Mouse (Mus musculus): ENCODE results near the gene Stk26.

Gene Stk26

DNA sequence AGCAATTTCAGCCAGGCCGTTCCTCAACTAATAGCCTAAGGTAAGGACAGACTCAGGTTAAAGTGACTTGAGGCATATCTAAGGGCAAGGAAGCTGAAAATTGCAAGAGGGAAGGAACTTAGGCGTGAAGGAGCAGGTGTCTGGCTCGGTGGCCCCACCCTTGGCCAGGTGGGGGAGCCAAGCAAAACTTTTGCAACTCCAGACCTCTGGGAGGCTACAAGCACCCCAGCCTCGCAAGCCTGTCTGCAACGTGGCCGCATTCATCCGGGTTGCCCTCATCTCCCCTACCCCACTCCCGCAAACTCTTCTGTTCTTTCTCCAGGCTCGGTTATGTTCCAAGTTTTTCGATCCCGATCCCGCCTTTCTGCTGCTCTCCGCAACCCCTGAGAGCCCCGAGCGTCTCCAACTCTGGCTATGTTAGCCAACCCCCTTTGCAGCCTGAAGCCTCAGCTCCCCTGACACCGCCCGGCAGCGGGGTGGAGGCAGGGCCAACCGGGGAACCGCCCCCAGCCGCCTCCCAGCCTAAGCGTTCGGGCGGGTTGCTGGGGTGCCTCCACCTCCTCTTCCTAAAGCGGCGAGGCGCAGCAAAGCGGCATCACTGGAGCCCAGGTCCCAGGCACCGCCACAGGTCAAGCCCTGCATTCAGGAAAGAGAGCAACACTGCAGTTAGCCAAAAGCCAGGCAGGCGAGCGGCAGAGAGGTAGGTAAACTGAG lies at the start of gene Stk26:
Stk26 (plus strand) TSS at position 201 of the 714 bp plus-strand sequence.
- peak; percentile 22 to 46 for DNase-seq (ENCODE audit: low spot score in 2 of 2)

DNA sequence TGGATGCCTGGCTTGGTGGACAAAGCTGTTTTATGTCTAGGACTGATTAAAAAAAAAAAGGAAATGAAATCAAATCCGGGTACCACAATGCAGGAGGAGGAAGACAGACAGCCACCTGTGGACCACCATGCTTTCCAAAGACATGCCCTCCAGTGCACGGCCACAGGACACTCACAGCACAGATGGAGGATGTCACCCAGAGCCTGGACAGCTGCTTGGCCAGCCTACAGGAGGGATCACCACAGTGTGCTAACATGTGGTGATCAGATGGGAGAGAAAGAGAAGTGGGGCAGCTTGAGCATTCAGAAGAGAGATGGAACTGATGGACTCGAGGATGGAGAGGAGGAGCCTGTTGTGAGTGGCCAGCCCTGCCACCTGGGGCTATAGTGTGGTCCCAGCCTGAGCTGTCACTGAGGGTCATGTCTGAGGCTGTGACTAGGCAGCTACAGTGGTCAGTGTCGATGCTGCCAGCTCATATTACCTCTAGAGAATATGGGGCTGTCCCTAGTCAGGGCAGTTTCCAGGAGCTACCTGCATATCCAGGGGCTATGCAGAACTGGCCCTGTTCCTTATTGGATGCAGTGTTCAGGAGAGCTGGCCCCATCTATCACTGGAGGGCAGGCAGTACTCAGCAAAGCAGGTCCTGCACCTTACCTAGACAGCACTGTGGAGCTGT lies 47.7 kb upstream of the Stk26 start:
- DNase-seq (ENCODE audit: low spot score in 2 of 2), result no peak

DNA sequence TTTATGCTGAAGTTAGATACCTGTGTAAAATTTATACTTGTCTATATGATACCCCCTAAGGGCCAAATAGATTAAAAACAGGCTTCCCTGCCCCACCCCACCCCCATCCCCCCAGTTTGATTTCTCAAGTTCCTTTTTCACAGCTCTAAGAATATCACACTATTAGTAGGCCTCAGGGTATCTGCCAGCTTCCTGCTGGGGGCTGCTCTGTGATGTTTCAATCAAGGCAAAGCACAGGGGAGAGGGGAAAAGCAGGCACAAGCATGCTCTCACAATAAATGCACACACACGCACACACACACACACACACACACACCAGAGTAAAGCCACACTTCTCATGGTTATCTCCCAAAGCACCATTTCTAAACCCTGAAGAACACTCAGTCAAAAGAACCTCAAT lies 43.0 kb upstream of the Stk26 start:
- no peak for DNase-seq (ENCODE audit: low spot score in 2 of 2)

DNA sequence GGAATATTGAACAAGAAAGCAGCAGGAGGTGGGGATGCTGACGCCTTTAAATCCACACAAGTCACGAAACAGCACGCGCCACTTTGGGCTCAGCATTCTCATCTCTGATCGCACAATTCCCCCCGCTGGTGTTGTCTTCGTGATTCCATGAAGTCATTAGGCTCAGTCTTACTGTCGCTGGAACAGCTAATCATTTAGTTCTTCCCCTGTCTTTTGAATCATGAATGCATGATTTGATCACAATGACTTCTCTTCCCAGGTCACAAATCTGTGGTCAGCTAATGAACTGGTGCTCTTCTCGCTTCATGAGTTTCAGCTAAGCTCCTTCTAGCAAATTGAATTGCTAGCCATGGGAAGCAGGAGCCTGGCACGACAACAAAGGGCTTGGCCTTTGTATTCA lies 42.3 kb upstream of the Stk26 start:
- no peak for DNase-seq (ENCODE audit: low spot score in 2 of 2)

DNA sequence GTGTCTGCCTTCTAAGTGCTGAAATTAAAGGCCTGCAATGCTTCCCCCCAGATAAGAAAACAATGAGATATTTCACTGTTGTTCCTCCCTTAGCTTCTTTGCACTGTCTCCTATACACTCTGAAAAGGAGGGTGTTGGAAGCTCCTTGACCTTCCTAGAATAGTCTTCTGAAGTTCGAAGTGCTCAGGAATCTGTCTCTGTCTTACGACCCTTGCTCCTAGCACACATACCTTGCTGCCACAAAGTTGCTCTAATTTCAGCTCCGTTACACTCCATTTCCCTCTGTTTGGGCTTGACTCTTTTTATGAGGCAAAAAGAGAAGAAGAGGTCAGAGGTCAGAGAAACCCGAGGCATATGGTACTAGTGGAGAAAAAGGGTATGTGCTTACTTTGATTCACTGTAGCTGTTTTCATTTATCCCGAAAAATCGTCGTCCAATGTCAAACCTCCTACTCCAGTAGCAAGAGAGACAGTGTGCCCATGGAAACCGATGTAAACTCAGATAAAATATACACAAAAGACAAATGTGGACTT lies 41.1 kb upstream of the Stk26 start:
- no peak for DNase-seq (ENCODE audit: low spot score in 2 of 2)

DNA sequence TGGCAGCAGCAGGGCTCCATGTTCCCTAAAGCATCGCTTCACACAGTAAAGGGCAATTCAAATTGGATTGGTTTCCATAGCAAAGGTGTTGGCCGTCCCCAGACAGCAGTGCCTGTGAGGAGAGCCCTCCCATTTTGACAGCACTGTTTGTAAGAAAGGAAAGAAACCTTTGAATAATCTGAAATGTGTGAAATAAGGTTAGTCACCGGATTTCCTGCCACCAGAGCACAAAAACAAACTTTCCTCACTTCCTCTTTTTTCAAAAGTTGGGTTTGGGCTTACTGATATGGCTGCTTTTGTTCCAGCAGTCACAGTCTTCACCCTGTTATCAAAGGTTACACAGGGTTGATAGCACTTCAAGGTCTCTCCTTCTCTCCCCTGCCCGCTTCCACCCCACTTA lies 35.2 kb upstream of the Stk26 start:
- DNase-seq (ENCODE audit: low spot score in 2 of 2), result no peak

DNA sequence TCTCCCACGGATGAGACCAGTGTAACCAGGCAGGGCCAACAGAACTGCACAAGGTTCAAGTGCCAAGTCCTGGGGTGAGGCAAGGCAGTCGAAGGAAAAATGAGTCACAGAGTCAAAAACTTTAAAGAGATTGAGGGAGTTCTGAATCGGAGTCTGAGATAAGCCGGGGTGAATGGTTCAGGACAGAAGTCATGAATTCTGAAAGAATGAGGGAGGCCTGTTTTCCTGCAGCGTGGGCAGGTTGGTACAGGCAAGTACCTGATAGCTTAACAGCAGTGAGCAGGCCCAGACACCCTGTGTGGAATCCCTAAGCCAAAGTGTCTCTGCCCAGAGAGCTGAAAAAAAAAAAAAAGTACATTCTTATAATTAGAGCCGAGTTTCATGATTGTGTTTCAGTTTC lies 17.0 kb upstream of the Stk26 start:
- DNase-seq (ENCODE audit: low spot score in 2 of 2), result no peak

DNA sequence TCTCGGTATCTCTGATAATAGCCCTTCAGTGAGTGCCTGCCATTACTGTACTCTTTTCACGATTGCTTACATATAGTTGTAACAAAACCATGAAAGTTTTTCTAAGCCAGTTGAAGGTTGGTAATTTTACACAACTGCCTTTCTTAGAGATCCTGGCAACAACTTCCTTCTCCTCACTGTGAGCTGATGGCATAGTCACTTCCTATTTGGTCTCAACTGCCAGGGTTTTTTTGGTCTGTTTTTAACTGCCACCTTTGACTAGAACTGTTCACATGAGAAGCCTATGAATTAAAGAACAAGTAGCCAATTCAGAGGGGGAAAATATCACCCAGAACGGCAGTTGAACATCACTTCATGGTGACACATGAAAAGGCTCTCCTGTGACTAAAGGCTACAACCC lies 5.3 kb upstream of the Stk26 start:
- no peak for DNase-seq (ENCODE audit: low spot score in 2 of 2)

DNA sequence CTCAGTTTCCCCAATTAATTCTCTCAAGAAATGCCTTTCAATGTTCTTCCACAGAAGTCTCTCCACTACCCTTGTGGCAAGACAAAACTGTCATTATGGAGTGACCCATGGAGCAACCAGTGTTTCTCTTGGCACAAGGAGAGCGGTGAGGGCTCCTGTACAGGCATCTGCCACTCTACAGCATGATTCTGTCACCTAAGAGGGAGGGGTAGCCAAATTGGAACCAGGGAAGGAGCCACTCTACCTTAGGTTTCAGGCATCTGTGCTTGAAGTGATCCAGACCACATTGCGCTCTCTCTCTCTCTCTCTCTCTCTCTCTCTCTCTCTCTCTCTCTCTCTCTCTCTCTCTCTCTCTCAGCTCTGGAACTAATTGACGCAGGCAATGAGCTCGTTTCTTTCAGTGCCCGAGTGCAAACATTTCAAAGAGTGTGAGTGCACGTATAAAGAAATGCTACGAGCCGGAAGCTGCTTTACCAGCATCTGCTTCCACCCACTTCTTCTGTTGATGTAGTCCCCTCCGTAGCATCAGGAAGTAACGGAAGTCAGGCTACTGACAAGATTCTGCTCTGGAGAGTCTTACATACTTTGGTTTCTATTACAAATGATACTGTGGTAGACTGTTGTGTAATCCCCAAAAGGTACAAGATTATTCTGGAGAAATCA lies 4.7 kb upstream of the Stk26 start:
- no peak for DNase-seq (ENCODE audit: low spot score in 2 of 2)

DNA sequence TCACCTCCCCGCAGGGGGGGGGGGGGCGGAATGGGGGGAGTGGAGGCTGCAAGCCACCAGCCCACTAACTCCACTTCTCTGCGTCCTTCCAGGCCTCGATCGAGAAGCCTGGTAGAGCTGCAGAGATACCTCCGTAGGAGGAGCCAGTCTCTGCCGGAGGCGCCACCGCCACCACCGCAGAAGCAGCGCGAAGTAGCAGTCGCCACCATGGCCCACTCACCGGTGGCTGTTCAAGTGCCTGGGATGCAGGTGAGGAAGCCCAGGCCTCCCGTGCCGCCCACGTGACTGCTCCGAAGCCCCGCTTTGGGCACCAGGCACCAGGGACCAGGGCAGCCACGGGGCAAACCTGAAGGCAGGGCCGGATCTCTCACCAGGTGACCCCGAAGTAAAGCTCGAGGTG lies 740 bp downstream of the Stk26 start:
- peak; percentile 19 to 20 for DNase-seq (ENCODE audit: low spot score in 2 of 2)

DNA sequence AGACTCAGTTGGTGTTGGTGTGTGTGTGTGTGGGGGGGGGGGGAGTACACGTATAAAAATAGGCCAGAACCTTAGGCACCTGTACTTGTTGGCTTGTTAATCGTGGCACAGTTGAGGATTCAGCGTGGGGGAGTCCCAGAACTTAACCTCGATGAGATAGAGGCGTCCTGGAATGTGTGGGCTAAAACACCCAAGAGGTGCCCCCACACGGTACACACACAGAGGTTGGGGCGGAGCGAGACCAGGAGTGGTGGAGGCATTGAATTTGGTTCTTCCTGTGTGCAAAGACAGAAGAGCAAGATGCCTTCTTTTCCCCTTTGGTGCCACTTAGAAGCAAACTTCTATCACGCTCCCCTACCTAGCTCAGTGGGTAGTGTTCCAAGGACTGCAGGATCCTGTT lies 1.2 kb downstream of the Stk26 start:
- DNase-seq (ENCODE audit: low spot score in 2 of 2), result no peak

DNA sequence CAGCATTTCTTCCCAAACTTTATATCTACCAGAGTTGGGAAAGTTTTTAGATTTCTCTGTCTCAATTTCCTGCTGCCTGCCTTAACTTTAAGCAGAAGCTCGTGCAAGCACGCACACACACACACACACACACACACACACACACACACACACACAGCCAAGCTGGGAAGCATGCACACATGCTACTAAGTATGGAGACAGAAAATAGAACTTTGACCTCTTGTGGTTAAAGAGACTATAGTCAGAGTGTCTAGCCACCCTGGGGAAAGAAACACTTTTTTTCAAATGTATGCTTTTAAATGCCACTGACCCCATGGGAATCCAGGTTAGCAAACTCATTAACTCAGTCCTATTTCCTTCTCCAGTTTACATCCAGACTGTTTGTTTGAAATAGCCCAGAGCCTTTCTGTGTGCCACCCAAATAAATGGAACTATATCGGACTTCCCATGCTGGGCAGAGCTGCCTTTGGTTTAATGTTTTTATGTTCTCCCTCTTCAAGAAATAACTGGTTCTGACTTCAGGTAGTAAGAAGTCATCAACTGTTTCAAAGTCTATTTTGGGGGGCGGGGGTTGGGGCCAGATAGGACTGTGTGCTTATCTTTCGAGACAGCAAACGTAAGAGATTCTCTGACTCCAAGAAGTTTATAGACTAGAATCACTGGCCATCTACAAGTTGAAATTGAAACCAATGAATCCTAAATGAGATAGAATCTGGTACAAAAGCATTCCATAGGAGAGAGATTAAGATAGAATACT lies 9.8 kb downstream of the Stk26 start:
- no peak for DNase-seq (ENCODE audit: low spot score in 2 of 2)

DNA sequence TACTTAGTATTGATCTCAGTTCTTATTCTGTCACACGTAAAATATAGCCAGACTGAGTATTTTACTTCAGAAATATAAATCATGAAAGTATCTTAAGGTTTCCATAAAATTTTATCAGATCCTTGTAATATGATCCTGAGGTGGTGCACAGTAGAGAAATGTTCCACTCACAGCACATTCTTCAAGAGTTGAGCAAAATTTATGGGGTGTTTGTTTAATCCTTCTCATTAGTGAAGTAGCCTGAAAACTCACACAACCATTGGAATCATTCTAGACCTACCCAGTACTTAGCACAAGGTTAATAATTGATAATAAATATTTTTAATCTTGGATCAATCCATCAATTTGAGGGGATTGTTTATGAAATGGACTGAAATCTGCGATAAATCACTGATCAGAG lies 22.9 kb downstream of the Stk26 start:
- DNase-seq (ENCODE audit: low spot score in 2 of 2), result no peak

DNA sequence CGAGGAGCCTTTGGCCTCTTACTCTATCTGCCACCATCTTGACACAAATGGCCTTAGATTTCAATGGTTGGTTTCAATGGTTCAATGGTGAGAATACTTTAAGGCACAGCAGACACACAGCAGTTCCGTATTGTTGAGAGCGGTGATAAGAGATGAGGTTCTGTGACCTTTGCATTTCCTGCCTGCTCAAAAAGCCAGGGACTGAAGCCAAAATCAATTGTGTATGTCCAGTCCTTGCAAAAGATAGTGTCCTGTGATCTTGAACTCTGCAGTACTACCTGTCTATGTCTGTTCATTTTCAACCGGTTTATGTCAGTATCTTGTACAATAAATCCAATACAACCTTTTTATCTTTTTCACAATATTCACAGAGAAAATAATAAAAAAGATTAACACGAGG lies 23.9 kb downstream of the Stk26 start:
- DNase-seq (ENCODE audit: low spot score in 2 of 2), result no peak

DNA sequence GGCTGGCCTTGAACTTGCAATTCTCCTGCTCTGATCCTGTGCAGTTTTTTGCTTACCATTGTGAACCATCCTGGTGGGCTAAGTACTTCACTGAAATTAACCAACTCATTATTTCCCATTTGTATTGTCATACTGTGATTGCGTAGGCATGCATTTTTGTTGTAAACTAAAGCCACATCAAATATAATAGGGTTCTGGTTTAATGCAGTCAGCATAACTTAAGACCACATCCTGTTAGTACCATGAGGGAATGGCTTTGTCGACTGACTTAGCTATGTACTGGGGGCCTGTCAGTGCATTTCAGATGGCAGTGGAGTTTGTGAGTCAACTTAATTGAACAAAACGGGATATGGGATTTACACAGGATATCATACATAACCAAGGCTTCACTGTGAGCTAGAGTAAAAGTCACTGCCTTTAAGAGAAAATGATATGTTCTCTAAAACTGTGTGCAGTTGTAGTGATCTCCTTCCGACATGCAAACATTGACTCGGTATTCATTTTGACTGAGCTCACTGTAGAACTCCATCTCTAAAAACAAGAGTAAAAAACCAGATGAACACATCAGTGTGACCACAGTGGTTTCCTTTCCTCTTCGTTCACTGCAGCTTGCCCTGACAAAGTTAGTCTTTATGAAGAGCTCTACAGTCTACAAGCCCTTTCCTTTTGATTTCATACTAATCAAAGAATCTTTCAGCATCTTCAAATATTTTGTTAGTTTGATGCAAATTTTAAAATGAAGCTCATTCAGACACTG lies 33.6 kb downstream of the Stk26 start:
- no peak for DNase-seq (ENCODE audit: low spot score in 2 of 2)

DNA sequence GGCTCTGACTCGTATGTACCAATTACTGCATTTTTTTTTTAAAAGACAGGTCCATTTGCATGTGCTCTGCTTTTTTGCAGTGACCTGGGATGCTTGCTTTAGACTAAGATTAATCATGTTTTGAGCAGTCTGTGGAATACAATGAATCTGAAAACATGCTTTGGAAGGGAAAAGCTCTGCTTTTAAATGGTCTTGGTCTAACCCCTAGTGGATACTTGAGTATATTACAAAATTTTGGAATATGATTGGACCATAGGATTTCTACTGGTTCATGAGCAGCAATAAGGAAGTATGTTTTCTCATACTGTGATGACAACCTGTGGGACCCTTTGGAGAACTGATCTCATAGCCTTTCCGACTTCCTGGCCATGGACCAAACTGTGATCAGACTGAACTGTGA lies 47.2 kb downstream of the Stk26 start:
- no peak for DNase-seq (ENCODE audit: low spot score in 2 of 2)

DNA sequence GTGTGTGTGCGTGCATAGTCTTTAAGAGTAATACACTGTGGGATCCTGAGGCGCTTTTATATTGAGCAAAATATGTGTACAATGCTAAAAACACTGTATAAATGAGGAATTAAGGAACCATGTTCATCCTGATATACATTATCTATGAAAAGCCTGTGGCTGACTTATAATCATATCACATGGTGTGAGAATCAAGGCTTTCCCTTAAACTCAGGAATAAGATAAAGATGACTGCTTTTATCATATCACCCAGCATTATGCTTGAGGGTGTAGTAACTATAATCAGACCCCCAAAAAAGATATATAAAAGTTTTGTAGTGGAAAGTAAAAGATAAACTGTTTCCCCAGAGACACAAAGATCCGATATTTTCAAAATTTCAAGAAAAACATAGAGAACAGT lies 62.6 kb downstream of the Stk26 start:
- no peak for DNase-seq (ENCODE audit: low spot score in 2 of 2)

DNA sequence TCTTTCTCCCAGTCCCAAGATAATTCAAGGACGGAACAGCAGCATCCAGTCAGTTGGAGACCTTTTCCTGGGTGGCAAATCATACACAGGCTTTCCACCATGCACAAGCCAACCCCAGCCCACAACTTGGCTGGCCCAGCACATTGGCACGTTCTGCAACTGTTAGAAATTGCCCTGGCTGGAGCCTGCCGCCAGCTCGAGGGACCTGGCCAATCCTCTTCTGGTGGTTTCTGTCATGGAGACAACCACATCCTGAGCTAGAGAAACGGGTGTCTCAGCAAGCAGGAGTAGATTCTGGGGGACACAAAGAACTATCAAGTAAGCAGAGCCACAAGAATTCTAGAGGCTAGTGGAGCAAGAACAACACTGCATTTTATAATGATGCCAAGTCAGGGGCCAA lies 69.1 kb downstream of the Stk26 start:
- DNase-seq (ENCODE audit: low spot score in 2 of 2), result no peak

DNA sequence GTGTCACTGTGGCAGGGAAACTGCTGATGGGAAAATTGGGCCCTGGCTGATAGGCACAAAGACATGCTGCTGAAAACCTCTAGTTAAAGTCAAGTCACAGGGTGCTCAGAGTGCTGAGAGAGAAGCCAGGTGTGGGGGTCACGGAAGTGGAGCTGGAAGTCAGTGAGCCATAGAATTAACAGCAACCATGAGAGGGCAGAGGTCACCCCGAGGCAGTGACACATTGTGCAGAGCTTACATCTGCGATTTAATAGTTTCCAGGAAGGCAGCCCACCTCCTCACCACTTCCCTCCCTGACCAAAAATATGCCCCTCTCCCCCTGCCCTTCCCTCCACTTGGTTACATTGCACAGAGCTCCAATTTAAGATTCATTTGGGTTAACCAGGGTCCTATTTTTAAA lies 76.5 kb downstream of the Stk26 start:
- no peak for DNase-seq (ENCODE audit: low spot score in 2 of 2)

DNA sequence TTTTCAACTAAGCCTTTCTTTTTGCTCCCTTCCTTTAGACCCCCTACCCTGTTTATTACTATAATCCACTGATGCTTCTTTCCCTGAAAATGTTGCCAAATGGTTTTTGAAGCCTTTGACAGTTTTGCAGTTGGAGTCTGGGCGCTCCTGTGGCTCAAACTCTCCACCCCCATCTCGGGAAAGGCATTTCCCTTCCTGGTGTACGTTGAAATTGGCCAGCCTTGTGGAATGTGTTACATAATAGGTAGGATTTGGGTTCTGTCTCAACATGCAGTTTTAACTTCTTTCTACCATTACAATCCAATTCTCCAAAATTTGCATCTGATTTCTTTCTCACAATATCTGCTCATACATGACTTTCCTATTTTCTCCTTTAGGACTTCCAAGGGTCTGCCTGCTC lies 77.9 kb downstream of the Stk26 start:
- DNase-seq (ENCODE audit: low spot score in 2 of 2), result no peak

DNA sequence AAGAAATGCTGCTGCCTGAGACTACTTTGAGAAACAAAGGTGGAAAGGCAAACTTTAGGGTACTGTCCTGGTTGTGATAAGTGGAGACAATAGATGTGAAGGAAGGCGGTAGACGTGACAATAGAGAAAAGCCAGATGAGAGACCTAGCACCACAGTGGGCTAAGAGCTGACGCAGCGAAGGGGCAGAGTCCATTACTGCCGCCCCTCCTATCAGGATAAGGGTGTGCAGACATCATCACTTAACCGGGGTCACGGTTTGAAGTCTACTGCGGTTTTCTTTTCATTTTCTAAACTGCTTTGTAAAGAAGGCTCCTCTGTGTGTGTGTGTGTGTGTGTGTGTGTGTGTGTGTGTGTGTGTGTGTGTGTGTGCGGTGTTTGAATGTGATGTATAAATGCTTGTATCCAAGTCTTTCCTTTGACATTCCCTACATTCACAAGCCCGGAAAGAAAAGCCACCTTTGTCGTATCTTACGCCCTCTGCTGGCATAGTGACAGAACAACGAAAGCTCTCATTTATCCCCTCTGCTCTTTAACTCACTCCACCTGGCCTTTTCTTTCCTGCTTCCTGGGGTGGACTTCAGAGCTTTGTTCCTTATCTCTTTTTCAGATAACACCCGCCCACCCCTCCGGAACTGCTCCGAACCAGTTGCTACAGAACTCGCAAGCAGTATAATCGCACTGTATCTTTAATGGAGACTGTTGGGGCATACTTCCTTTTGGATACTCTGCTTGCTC lies 84.0 kb downstream of the Stk26 start:
- DNase-seq (ENCODE audit: low spot score in 2 of 2), result peak in 1 of 2 experiments; percentile 22

All from right cerebral cortex, postnatal 10 days (tissue).